Mouse (Mus musculus) testis, adult 2 months (tissue): ENCODE results near the gene Foxa2.

Source experiments
- CTCF ChIP-seq: fragments of 200-500 bp; IDR thresholded peaks from 2 replicates; pipeline ENCODE4 v1.5.1; 2012; ENCODE audit warnings: low read depth, mild to moderate bottlenecking, inconsistent platforms, low read length, moderate library complexity; ENCODE audit not compliant: control insufficient read depth, insufficient read depth, insufficient replicate concordance
- POLR2A ChIP-seq: fragments of 200-500 bp; IDR thresholded peaks from 2 replicates; pipeline ENCODE4 v1.6.1; 2012; ENCODE audit warnings: low read depth, mild to moderate bottlenecking, inconsistent platforms, low read length, moderate library complexity; ENCODE audit not compliant: control insufficient read depth

DNA sequence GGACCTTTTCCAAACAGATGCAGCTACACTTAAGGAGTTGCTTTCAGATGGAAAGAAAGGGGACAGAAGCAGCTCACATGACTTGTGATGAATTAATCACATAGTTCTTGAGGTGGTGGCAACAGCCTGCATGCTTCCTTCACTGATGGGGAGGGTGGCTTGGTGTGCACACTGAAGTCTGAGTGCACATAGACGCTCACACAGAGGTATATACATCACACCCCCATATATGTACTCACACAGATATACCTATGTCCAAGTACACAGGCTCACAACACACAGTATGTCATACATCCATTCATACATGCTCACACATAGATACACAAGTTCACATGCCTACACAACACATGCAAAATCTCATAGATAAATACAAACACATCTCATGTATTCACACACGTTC, 45.3 kb upstream of the Foxa2 start:
- no peak for TF ChIP-seq CTCF
- no peak for TF ChIP-seq POLR2A
